Mouse (Mus musculus) heart, adult 9 months (tissue): Measurements from ENCODE around the gene Bcl2l15.
"Not testable (repeated sequence)": the region's sequence is repeated elsewhere in the genome, so short reads cannot be mapped to it uniquely, and the experiment has no call there.

Experiments
- DNase-seq, 2 experiments: peaks; one replicate each; pipeline ENCODE4 v3.0.0; 2022; ENCODE audit warnings: low spot score in 2 of 2

Bcl2l15 gene

GRCm38 (mm10) chr3:103830681-103831080 lies 1.7 kb upstream of the Bcl2l15 start:
- DNase-seq: not testable (repeated sequence)

GRCm38 (mm10) chr3:103831146-103831545 lies 1.3 kb upstream of the Bcl2l15 start:
- no peak for DNase-seq

DNA sequence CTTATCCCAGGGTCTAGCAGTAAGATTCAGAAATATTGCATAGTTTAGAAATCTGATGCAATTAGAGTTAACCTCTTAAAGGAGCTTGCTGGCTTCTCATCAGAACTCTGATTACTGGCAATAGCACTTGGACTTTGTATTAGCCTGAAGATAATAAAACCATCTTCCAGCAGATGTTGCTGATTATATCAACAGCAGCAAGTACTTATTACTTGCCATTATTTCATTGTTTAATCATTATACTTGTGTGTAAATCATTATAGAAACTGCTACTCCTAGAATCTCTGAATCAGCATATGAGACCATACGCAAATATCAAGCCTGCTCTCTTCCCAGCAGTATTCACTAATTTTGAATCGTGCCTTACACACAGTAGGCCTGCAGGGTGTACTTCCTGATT lies 1.6 kb downstream of the Bcl2l15 start:
- DNase-seq: no peak

DNA sequence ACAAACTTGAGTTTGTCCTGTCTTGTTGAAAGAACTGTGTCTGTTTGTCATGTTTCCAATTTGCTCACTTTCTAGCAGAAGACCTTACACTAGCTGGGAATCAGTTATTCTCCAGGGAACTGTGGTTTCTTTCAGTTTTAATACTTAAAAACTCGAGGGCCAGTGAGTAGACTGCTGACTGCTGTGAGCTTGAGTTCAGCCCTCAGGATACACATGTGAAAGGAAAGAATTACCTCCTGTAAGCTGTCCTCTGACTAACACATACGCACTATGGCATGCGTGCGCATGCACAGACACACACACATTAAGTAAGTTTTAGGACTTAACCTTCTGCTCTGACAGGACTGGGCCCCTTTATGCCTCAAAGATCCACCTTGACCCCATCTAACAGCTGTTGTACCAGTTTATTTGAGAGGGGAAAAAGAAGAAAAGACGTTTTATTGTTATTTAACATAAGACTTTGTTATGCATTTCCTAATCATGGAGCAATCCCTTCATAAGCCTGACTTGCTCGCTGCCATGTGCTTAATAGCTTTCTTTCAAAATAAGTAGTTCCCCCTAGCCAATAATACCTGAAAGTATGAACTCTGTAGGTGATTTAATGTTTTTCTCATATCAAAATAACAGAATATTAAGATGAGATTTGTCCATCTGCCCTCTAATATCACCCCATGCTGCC lies 3.0 kb downstream of the Bcl2l15 start:
- no peak for DNase-seq

DNA sequence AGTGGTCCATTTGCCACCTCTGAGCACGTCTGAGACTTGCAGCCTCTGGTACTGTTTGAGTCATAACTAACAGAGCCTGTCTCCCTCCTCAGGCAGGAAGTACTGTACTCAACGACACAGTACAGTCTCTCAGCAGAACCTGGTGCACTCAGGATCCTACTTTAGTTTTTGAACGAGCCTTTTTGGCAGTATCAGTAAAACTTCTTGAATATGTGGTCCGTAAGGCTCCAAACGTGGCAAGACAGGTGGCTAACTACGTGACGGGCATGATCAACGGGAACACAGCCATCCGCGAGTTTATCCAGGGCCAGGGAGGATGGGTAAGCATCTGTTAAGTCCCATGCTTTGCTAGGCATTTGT lies 3.5 kb downstream of the Bcl2l15 start:
- DNase-seq: no peak

- DNase-seq: no peak
Observed at GRCm38 (mm10) chr3:103836453-103836852, 4.1 kb downstream of the Bcl2l15 start.

DNA sequence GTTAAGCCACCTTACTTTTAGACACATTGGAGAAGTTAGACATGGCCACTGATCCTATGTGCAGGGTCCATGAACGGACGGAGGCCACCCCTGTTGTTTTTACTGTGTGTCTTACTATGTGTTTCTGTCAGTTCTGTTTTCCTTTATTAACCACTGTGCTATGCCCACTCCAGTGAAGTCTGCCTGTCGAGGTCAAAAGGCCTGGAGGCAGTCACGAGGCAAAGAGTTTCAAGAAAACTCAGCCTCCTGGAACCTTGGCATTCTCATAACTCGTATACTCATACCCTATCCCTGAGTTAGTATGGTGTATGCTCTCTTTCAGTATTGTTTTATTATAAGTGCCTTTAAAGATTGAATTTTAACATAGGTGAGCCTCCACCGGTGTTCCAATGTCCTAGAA lies 7.3 kb downstream of the Bcl2l15 start:
- DNase-seq: no peak

GRCm38 (mm10) chr3:103840195-103840594 lies 7.8 kb downstream of the Bcl2l15 start:
- DNase-seq: not testable (repeated sequence)

GRCm38 (mm10) chr3:103840946-103841345 lies 8.5 kb downstream of the Bcl2l15 start:
- DNase-seq: not testable (repeated sequence)

DNA sequence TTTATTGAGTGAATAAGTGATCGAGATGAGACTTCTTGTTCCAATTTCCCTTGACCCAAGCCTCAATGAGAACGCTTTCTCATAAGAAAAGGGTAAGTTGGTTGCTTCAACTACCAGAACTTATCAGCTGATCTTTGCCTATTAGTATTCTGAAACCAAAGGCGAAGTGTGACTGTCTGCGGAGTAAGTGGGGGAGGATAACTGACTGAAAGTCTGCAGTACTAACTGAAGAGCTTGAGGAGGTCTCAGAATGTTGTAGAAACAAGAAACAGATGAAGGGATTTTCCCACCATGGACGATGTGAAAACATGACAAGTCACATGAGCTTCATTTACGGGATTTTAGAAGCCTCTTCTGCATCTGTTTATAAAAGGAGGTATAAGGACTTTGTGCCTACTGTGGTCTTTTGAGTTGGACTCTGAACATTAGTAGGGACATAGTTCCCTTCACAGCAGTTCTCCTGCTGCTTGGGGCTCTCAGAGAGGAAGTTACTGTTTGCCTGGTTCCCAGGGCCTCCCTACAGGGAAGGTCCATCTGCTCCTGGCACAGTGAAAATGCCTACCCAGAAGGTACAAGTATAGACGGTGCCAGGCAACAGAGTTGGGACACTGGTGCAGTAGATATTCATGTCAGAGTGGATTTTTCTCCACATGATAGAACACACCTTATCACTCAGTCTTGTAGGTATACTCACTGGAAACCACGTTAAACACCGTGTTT lies 18.4 kb downstream of the Bcl2l15 start:
- no peak for DNase-seq

DNA sequence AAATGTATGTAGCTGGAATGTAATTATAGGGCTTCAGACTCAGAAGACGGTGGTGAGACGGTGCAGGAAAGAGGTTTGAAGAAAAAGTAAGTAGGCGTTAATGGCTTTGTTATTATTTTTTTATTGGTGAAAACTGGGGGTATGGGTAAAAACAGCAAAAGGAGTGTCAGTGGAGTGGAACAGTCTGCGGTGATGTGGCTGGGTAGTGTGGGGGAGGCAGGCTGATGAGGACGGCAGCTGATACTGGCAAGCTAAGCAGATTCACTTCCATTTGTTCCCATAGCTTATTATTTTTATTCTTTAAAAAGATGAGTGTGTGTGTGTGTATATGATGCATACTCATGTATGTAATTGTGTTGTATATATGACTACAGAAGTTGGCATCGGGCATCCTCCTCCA lies 19.1 kb downstream of the Bcl2l15 start:
- no peak for DNase-seq

GRCm38 (mm10) chr3:103851882-103852281 lies 19.5 kb downstream of the Bcl2l15 start:
- DNase-seq: no peak

DNA sequence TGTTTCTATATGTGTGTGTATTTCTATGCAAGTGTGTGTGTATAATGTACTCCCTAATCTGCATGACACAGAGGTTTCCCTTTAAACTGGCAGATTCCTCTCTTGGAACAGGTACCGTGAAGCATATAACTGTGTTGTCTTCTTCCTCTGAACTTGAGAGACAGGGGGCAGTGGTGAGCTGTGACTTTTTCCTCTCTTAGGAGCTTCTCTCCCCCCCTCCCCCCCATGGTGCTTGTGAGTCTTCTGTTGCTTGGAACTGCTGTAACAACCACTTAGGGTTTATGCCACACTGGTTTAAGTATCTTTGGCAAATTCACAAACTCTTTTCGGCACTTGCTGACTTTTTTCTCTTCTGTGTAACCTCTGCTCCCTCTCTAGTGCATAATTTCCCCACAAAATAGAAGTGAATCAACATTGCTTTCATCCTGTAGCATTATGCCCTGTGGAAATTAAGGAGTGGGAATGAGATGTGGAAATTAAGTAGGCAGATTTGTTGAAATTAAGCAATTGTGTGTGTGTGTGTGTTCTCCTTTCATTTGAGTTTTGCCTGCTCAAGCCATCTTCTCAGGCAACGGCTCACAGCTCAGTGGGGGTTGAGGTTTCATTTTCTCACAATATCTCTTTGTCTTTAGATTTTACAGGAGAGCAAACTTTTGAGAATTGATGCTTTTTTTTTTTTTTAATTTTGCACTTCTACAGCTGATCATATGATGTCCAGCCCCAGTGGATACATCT lies 20.3 kb downstream of the Bcl2l15 start:
- DNase-seq: peak in 1 of 2 experiments; percentile 16

- DNase-seq: no peak
Observed at GRCm38 (mm10) chr3:103853804-103854203, 21.4 kb downstream of the Bcl2l15 start.

GRCm38 (mm10) chr3:103857036-103857805 lies 24.8 kb downstream of the Bcl2l15 start:
- DNase-seq: no peak

DNA sequence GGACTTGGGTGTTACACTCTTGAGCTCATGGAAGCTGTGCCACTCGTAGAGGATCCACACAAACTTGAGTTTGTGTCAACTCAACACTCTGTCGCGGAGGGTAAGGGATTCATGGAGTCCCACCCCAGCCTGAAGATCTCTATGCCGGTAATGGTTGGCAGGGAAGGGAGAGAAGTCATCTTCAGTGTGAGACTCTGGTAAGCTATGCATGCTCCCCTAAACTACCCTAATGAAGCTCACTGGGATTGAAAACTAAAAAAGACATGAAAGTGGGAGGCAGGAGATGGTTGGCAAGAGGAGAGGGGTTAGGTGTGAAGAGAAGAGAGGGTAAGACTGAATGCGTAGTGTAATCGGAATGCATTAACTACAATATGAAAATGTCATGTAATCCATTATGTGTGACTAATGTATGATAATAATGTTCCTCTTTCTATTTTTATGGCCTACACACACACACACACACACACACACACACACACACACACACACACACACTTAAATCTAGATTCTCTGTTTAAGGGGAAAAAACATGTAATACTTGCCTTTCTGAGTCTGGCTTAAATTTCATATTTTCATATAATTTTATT lies 25.7 kb downstream of the Bcl2l15 start:
- no peak for DNase-seq

GRCm38 (mm10) chr3:103858881-103859801 lies 26.7 kb downstream of the Bcl2l15 start, which contains the start of gene Ptpn22:
Ptpn22 (plus strand) TSS chr3:103859795.
- DNase-seq: peak; percentile 14 to 58

DNA sequence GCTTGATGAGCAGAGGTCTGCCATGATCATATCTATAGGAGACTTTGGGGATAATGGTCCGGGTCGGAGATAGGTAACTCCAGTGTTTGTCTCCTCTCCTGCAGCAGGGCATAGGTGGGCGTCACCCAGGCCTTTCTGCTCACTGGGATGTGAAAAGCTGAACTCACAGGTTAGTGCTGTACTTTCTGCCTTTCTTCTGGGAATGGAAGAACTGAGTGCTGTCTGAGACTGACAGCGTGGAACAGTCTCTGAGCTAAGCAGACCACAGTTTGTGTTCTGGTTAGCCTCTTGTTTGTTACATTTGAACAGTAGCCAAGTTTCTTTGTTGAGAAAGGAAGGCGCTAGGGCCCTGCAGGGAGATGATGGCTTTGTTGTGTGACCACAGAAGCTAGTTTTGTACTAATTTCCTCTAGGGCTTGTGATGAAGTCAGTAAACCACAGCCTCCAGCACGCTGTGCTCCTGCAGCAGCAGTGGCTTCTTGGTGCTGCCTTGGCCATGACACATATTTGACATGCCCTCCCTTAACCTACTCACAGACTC lies 27.5 kb downstream of the Bcl2l15 start:
- peak; percentile 40 to 60 for DNase-seq

DNA sequence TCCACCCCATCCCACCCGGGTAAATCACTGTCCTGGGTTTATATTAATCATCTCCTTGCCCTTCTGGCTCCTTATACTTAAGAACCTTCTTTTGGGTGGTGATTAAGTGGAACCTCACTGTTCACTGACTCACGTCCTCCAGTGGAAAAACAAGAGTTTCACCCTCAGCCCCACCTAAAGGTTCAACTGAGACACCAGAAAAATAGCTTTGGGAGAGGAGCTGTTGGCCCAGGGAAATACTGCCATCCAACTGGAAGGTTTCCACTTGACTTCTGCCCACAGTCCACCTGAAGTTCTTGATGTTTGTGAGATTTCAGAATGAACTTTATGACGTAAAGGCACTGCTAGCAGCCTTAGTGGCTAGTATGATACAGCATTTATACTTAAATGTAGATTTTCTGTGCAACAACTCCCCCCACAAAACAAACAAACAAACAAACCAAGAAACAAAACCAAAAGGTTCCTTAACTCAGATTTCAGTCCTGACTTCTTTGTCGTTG lies 30.4 kb downstream of the Bcl2l15 start:
- DNase-seq: no peak

- no peak for DNase-seq
Observed at GRCm38 (mm10) chr3:103864200-103864599, 31.8 kb downstream of the Bcl2l15 start.
